Mouse (Mus musculus) liver, embryonic 14.5 days (tissue): ENCODE data around the gene Ptprn2. TPM values are rescaled to one million over a fixed set of nuclear protein-coding genes. Genes with fewer than 3 reads are reported as not detected.

Source experiments
- ATAC-seq: fragments of 200-750 bp; cut with Nextera tagmentation; 2 replicates; pipeline ENCODE4 v1.8.0; 2017; ENCODE audit warnings: moderate number of reproducible peaks, mild to moderate bottlenecking, moderate library complexity; ENCODE audit not compliant: insufficient read depth
- DNase-seq, 3 experiments: peaks; one replicate each; pipeline ENCODE4 v3.0.0-alpha.2; 2012 to 2013; ENCODE audit warnings: low read depth in 3 of 3, low spot score in 3 of 3
- H3K27ac ChIP-seq: fragments of 300-500 bp; sonication (generic); 2 replicates; pipeline ENCODE4 v1.5.1; 2014; ENCODE audit warnings: moderate library complexity, mild to moderate bottlenecking, control low read depth, inconsistent platforms
- H3K27me3 ChIP-seq: fragments of 300-500 bp; sonication (generic); 2 replicates; pipeline ENCODE4 v1.6.1; 2014; ENCODE audit warnings: mild to moderate bottlenecking, low read length, moderate library complexity; ENCODE audit not compliant: control insufficient read depth, insufficient read depth
- H3K36me3 ChIP-seq: fragments of 300-500 bp; sonication (generic); replicated peaks from 2 replicates; pipeline ENCODE4 v1.6.1; 2014; ENCODE audit warnings: low read depth; ENCODE audit not compliant: control insufficient read depth, insufficient read depth
- H3K4me1 ChIP-seq, 2 experiments: fragments of 200-500 bp in 1 of 2; fragments of 300-500 bp in 1 of 2; sonication (generic) in 1 of 2; replicated peaks; 2 replicates each; pipeline ENCODE4 v1.6.1; 2012 to 2014; ENCODE audit warnings: antibody characterized with exemption in 1 of 2, inconsistent platforms in 1 of 2, low read length in 1 of 2; ENCODE audit not compliant: control insufficient read depth in 2 of 2, insufficient read depth in 2 of 2
- H3K4me2 ChIP-seq: fragments of 300-500 bp; sonication (generic); 2 replicates; pipeline ENCODE4 v1.6.1; 2014; ENCODE audit warnings: low read depth, mild to moderate bottlenecking, control low read depth, moderate library complexity
- H3K4me3 ChIP-seq, 2 experiments: fragments of 200-500 bp in 1 of 2; fragments of 300-500 bp in 1 of 2; sonication (generic) in 1 of 2; 2 replicates each; pipeline ENCODE4 v1.5.1; 2012 to 2014; ENCODE audit warnings: low read depth in 2 of 2, low read length in 2 of 2, mild to moderate bottlenecking in 2 of 2, control low read depth in 1 of 2, inconsistent platforms in 1 of 2, moderate library complexity in 1 of 2; ENCODE audit not compliant: insufficient read depth in 1 of 2
- H3K9ac ChIP-seq: fragments of 300-500 bp; sonication (generic); replicated peaks from 2 replicates; pipeline ENCODE4 v1.6.1; 2014; ENCODE audit warnings: mild to moderate bottlenecking, control low read depth, moderate library complexity
- H3K9me3 ChIP-seq: fragments of 300-500 bp; sonication (generic); 2 replicates; pipeline ENCODE4 v1.6.1; 2016; ENCODE audit warnings: low read length, mixed read lengths; ENCODE audit not compliant: control insufficient read depth
- CTCF ChIP-seq: IDR thresholded peaks from 2 replicates; pipeline ENCODE4 v1.5.1; 2016; ENCODE audit warnings: antibody characterized with exemption, low read depth, control low read depth
- EP300 ChIP-seq: IDR thresholded peaks from 2 replicates; pipeline ENCODE4 v1.6.1; 2016; ENCODE audit warnings: antibody characterized with exemption, low read depth
- WGBS: fragments of 180-500 bp; shearing (Covaris S2); extraction: QIAGEN DNeasy Blood & Tissue Kit; methylation state at CpG from one replicate; pipeline ENCODE4 v1.1.7; 2014; ENCODE audit not compliant: insufficient replicate concordance; 5-methylcytosine and 5-hydroxymethylcytosine counted together
- polyA plus RNA-seq, 2 experiments: library from polyadenylated mRNA; depleted of rRNA in 1 of 2; stranded (reverse) in 1 of 2; unstranded in 1 of 2; fragments of >200 nt; fragmentation: Nextera tagmentation in 1 of 2; extraction: Ambion mirVana in 1 of 2; gene quantifications; 2 replicates each; pipeline versions ENCODE4 v1.2.1 to v1.2.3; 2012 to 2014

Ptprn2 gene
- polyA plus RNA-seq, 2 experiments = 0.04 TPM; not detected in 1

GRCm38 (mm10) chr12:116919185-116919584 lies 433.7 kb downstream of the Ptprn2 start:
- Histone ChIP-seq H3K4me1 (no peaks in the 10 kb centered on the region), H3K36me3 (no peaks in the 10 kb centered on the region), H3K9ac (no peak overlapping the region), H3K4me2 (no peak overlapping the region), H3K27ac (no peak overlapping the region), H3K27me3 (no peaks in the 10 kb centered on the region), H3K9me3 (no peaks in the 10 kb centered on the region), H3K4me3 (no peak overlapping the region)
- ATAC-seq (no peak), DNase-seq (no peak)
- TF ChIP-seq CTCF (no peak), EP300 (no peak)
- whole genome bisulfite sequencing = 53% methylated on average over 6 of the region's 6 CpGs

- H3K9me3 ChIP-seq = no peaks in the 10 kb centered on the region
- no peaks in the 10 kb centered on the region for H3K27me3 ChIP-seq
- no peak overlapping the region for H3K9ac ChIP-seq
- H3K4me1 ChIP-seq = no peaks in the 10 kb centered on the region
- no peak overlapping the region for H3K27ac ChIP-seq
- no peak overlapping the region for H3K4me3 ChIP-seq
- no peak for ATAC-seq
- DNase-seq = no peak
- H3K4me2 ChIP-seq = no peak overlapping the region
- TF ChIP-seq EP300 (no peak), CTCF (no peak)
- H3K36me3 ChIP-seq = no peaks in the 10 kb centered on the region
- 67% methylated on average over 22 of the region's 22 CpGs for WGBS
Observed at GRCm38 (mm10) chr12:116919691-116920526, 434.4 kb downstream of the Ptprn2 start.

DNA sequence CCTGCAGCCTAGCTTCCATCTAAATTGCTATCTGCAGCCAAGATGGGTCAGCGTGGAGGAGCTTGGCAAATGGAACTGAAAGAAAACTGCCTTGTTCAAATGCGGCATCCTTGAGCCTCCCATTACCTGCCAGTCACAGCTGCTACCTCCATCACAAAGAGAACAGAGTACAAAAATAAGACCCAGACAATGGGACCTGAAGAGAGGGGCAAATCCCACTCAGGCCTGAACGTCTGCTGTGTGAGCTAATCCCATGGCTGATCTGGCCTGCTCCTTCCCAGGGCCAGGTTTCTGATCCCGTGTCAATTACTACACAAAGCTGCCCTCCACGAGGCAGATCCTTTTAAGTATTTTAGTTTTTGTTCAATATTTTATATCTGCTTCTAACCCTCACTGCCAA lies 441.6 kb downstream of the Ptprn2 start:
- 56% methylated on average over 5 of the region's 5 CpGs for WGBS
- no peak overlapping the region for H3K27ac ChIP-seq
- H3K4me2 ChIP-seq = no peak overlapping the region
- no peaks in the 10 kb centered on the region for H3K36me3 ChIP-seq
- no peak overlapping the region for H3K4me3 ChIP-seq
- TF ChIP-seq EP300 = no peak
- TF ChIP-seq CTCF = no peak
- ATAC-seq (no peak), DNase-seq (no peak)
- no peaks in the 10 kb centered on the region for H3K4me1 ChIP-seq
- H3K9me3 ChIP-seq = no peaks in the 10 kb centered on the region
- no peaks in the 10 kb centered on the region for H3K27me3 ChIP-seq
- H3K9ac ChIP-seq = no peak overlapping the region

DNA sequence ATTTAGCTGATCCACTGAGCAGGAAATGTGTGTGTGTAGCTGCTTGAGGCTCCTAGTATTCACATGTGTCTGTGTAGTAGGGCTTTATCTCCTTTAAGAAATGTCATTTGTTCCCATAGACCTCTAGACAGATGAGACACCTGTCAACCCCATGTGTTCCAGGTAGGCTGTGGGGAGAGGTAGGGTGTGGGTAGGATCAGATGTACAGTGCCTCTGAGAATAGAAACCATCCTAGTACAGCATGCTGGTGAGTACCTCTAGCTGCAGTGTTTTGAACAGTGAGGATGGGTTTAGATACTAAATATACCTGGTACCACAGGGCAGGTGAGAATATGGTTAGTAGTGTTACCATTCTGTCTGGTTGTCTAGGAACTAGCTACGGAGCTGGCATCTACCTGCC lies 442.0 kb downstream of the Ptprn2 start:
- Histone ChIP-seq H3K9me3 (no peaks in the 10 kb centered on the region), H3K4me2 (no peak overlapping the region), H3K4me3 (no peak overlapping the region), H3K36me3 (no peaks in the 10 kb centered on the region), H3K27me3 (no peaks in the 10 kb centered on the region), H3K9ac (no peak overlapping the region), H3K27ac (no peak overlapping the region), H3K4me1 (no peaks in the 10 kb centered on the region)
- 45% methylated on average over 1 of the region's 1 CpGs for WGBS
- DNase-seq (no peak), ATAC-seq (no peak)
- TF ChIP-seq EP300 = no peak
- TF ChIP-seq CTCF = no peak

GRCm38 (mm10) chr12:116938158-116938854 lies 452.8 kb downstream of the Ptprn2 start:
- ATAC-seq = no peak

More at GRCm38 (mm10) chr12:116938158-116938854, 452.8 kb downstream of the Ptprn2 start:
- no peaks in the 10 kb centered on the region for H3K9me3 ChIP-seq
- H3K27ac ChIP-seq = no peak overlapping the region
- 52% methylated on average over 3 of the region's 3 CpGs for WGBS
- H3K27me3 ChIP-seq = no peaks in the 10 kb centered on the region
- H3K4me3 ChIP-seq = no peak overlapping the region
- no peaks in the 10 kb centered on the region for H3K4me1 ChIP-seq
- no peaks in the 10 kb centered on the region for H3K36me3 ChIP-seq
- H3K4me2 ChIP-seq = no peak overlapping the region
- no peak overlapping the region for H3K9ac ChIP-seq
- TF ChIP-seq EP300 (no peak), CTCF (no peak)
- DNase-seq = no peak
